Mouse (Mus musculus) heart, embryonic 14.5 days (tissue): ENCODE data around the gene Ecd. TPM values are rescaled to one million over a fixed set of nuclear protein-coding genes. Genes with fewer than 3 reads are reported as not detected.
A peak's percentile ranks its signal among the peaks of the same experiment; 100 is the strongest.
"Not testable (repeated sequence)": the region's sequence is repeated elsewhere in the genome, so short reads cannot be mapped to it uniquely, and the experiment has no call there.

ENCODE experiments used
- ATAC-seq: fragments of 200-750 bp; cut with Nextera tagmentation; 2 replicates; pipeline ENCODE4 v1.8.0; 2017; ENCODE audit warnings: low read depth, moderate TSS enrichment; ENCODE audit not compliant: insufficient number of reproducible peaks, insufficient read depth, low FRiP score
- H3K27ac ChIP-seq, 2 experiments: fragments of 200-500 bp in 1 of 2; fragments of 300-500 bp in 1 of 2; sonication (generic) in 1 of 2; replicated peaks in 1 of 2; 2 replicates each; pipeline ENCODE4 v1.5.1; 2012 to 2014; ENCODE audit warnings: low read depth in 2 of 2, low read length in 2 of 2, control low read depth in 1 of 2, mild to moderate bottlenecking in 1 of 2, mixed read lengths in 1 of 2; ENCODE audit not compliant: control insufficient read depth in 1 of 2, insufficient read depth in 1 of 2
- H3K27me3 ChIP-seq: fragments of 300-500 bp; sonication (generic); 2 replicates; pipeline ENCODE4 v1.6.1; 2014; ENCODE audit warnings: mild to moderate bottlenecking, low read length, control low read depth; ENCODE audit not compliant: control insufficient read depth, insufficient read depth
- H3K36me3 ChIP-seq: fragments of 300-500 bp; sonication (generic); 2 replicates; pipeline ENCODE4 v1.6.1; 2014; ENCODE audit warnings: mild to moderate bottlenecking, control low read depth, low read length, mixed read lengths; ENCODE audit not compliant: control insufficient read depth, insufficient read depth
- H3K4me1 ChIP-seq, 2 experiments: fragments of 200-500 bp in 1 of 2; fragments of 300-500 bp in 1 of 2; sonication (generic) in 1 of 2; 2 replicates each; pipeline ENCODE4 v1.6.1; 2012 to 2014; ENCODE audit warnings: low read length in 2 of 2, control low read depth in 1 of 2, mixed read lengths in 1 of 2; ENCODE audit not compliant: control insufficient read depth in 2 of 2, insufficient read depth in 2 of 2
- H3K4me2 ChIP-seq: fragments of 300-500 bp; sonication (generic); 2 replicates; pipeline ENCODE4 v1.6.1; 2014; ENCODE audit warnings: mild to moderate bottlenecking, low read length
- H3K4me3 ChIP-seq, 2 experiments: fragments of 200-500 bp in 1 of 2; fragments of 300-500 bp in 1 of 2; sonication (generic) in 1 of 2; 2 replicates each; pipeline ENCODE4 v1.5.1; 2012 to 2014; ENCODE audit warnings: low read length in 2 of 2, mild to moderate bottlenecking in 2 of 2, control low read depth in 1 of 2, low read depth in 1 of 2, moderate library complexity in 1 of 2; ENCODE audit not compliant: control insufficient read depth in 1 of 2, insufficient read depth in 1 of 2
- H3K9ac ChIP-seq: fragments of 300-500 bp; sonication (generic); 2 replicates; pipeline ENCODE4 v1.6.1; 2014; ENCODE audit warnings: mild to moderate bottlenecking, low read length
- H3K9me3 ChIP-seq: fragments of 300-500 bp; sonication (generic); 2 replicates; pipeline ENCODE4 v1.6.1; 2016; ENCODE audit warnings: low read length, control low read depth; ENCODE audit not compliant: control insufficient read depth
- WGBS: fragments of 180-500 bp; shearing (Covaris S2); extraction: QIAGEN DNeasy Blood & Tissue Kit; methylation state at CpG from one replicate; pipeline ENCODE4 v1.1.7; 2014; 5-methylcytosine and 5-hydroxymethylcytosine counted together
- polyA plus RNA-seq: library from polyadenylated mRNA; unstranded; fragments of >200 nt; fragmentation: Nextera tagmentation; extraction: Ambion mirVana; gene quantifications from 2 replicates; pipeline ENCODE4 v1.2.1, GENCODE M21; 2014

The Ecd gene
- polyA plus RNA-seq, 1 experiment from 2014 or later = 36.4 TPM

DNA sequence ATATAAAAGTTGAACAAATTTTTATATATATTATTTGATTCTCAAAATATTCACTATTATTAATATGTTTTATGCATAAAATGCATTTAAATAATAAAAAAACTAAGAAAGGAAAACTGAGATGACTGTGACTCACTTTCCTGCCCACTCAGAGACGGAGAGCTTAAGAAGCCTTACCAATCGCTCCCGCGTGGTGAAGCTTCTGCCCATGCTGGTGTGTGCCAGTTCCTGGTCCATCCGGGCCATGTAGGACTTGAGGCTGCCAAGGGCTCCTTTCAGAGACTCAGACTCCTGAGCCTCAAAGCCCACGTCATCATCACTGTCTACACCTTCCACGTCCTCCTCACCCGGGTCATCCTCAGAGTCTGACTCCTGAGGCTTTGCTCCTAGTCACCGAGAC is 23.7 kb downstream of the Ecd start:
- Histone ChIP-seq H3K4me1 (no peaks in the 10 kb centered on the region), H3K4me2 (no peak overlapping the region), H3K36me3 (peaks cover 76% of the 10 kb centered on the region), H3K27me3 (no peaks in the 10 kb centered on the region), H3K4me3 (no peak overlapping the region), H3K9ac (no peak overlapping the region), H3K27ac (no peak overlapping the region), H3K9me3 (no peaks in the 10 kb centered on the region)
- ATAC-seq = no peak
- WGBS = 93% methylated on average over 9 of the region's 9 CpGs

DNA sequence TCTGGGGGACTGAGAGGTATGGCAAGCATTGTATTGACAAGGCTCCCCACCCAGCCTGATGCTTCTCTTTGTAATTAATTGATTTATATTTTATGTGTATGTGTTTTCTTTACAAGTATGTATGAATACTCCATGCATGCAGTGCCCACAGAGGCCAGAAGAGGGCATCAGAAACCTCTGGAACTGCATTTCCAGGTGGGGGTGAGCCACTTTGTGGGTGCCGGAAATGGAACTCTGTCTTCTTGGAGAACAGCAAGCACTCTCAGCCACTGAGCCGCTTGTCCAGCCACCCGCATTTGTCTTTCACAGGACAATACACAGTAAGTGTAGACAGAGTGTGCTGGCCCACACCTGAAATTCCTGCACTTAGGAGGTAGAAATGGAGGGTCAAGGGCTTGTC is 28.5 kb downstream of the Ecd start:
- no peaks in the 10 kb centered on the region for H3K4me1 ChIP-seq
- 75% methylated on average over 3 of the region's 3 CpGs for WGBS
- H3K36me3 ChIP-seq = peaks cover 62% of the 10 kb centered on the region
- no peaks in the 10 kb centered on the region for H3K9me3 ChIP-seq
- no peak for ATAC-seq
- no peak overlapping the region for H3K4me3 ChIP-seq
- no peaks in the 10 kb centered on the region for H3K27me3 ChIP-seq
- H3K9ac ChIP-seq = no peak overlapping the region
- H3K27ac ChIP-seq = no peak overlapping the region
- H3K4me2 ChIP-seq = no peak overlapping the region

DNA sequence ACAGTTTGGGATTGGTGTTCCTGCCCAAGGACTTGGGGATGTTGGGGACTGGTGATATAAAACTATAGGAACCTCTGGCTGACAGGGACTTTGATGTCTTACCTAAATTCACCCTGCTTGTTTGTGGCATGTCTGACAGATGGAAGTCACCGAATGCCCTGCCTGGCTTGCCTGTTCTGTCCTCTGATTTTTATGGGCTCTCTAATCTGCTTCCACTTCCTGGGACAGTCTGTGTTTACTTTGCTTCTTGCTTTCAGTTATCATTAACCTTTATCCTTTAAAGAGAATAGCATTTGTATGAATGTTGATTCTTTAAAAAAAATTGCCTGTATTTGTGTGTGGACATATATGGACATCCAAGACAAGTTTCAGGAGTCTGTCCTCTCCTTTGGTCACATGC is 32.8 kb downstream of the Ecd start:
- Histone ChIP-seq H3K36me3 (peaks cover 65% of the 10 kb centered on the region), H3K4me2 (no peak overlapping the region), H3K27ac (no peak overlapping the region), H3K4me1 (no peaks in the 10 kb centered on the region), H3K9ac (no peak overlapping the region), H3K4me3 (no peak overlapping the region), H3K9me3 (no peaks in the 10 kb centered on the region), H3K27me3 (no peaks in the 10 kb centered on the region)
- 90% methylated on average over 1 of the region's 1 CpGs for WGBS
- no peak for ATAC-seq

DNA sequence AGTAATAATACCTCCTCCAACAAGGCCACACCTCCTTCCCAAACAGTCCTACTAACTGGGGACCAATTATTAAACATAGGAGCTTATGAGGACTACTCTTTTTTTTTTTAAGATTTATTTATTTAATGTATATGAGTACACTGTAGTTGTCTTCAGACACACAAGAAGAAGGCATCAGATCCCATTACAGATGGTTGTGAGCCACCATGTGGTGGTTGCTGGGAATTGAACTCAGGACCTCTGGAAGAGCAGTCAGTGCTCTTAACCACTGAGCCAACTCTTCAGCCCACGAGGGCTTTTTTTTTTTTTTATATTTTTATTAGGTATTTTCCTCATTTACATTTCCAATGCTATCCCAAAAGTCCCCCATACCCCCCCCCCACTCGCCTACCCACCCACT is 42.8 kb downstream of the Ecd start:
- H3K9ac ChIP-seq, H3K4me3 ChIP-seq, H3K27ac ChIP-seq, H3K4me1 ChIP-seq, ATAC-seq, H3K27me3 ChIP-seq, H3K4me2 ChIP-seq, H3K9me3 ChIP-seq: not testable (repeated sequence)
- H3K36me3 ChIP-seq = peaks cover 39% of the 10 kb centered on the region
- WGBS = 65% methylated on average over 2 of the region's 2 CpGs

GRCm38 (mm10) chr14:20298131-20298530 is 49.8 kb downstream of the Ecd start:
- Histone ChIP-seq H3K27me3 (no peaks in the 10 kb centered on the region), H3K4me3 (no peak overlapping the region), H3K4me1 (no peaks in the 10 kb centered on the region), H3K9ac (no peak overlapping the region), H3K4me2 (no peak overlapping the region), H3K9me3 (no peaks in the 10 kb centered on the region), H3K36me3 (no peaks in the 10 kb centered on the region), H3K27ac (no peak overlapping the region)
- no peak for ATAC-seq
- 77% methylated on average over 3 of the region's 3 CpGs for WGBS

GRCm38 (mm10) chr14:20297616-20298015 is 50.3 kb downstream of the Ecd start:
- no peak overlapping the region for H3K27ac ChIP-seq
- H3K9ac ChIP-seq = no peak overlapping the region
- no peak overlapping the region for H3K4me3 ChIP-seq
- H3K9me3 ChIP-seq = no peaks in the 10 kb centered on the region
- no peaks in the 10 kb centered on the region for H3K36me3 ChIP-seq
- H3K4me2 ChIP-seq = no peak overlapping the region
- no peaks in the 10 kb centered on the region for H3K4me1 ChIP-seq
- WGBS = 84% methylated on average over 3 of the region's 3 CpGs
- H3K27me3 ChIP-seq = no peaks in the 10 kb centered on the region
- no peak for ATAC-seq

DNA sequence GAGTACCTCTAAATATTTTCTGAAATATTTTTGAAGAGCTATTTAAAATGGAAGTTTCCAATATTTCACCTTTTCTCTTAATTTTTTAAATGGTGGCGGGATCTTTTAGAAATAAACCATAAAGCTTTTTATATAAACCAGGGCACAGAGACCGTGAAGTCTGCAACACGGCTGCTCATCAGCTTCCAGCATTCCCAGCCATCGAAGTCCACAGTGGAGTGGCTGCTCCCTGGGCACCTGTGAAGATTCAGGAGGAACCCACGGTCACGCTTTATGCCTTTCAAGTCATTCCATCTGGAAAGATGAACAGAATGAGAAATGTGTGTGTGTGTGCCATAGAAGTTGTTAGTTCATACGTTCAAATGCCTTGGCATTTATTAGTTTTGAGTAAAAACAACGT is 53.0 kb downstream of the Ecd start:
- Histone ChIP-seq H3K36me3 (no peaks in the 10 kb centered on the region), H3K4me3 (peak overlapping the region; percentile 52 to 68), H3K27ac (no peak overlapping the region), H3K4me1 (no peaks in the 10 kb centered on the region), H3K9ac (peak overlapping the region; percentile 70), H3K9me3 (no peaks in the 10 kb centered on the region), H3K27me3 (no peaks in the 10 kb centered on the region), H3K4me2 (peak overlapping the region; percentile 62)
- WGBS = 43% methylated on average over 8 of the region's 8 CpGs
- no peak for ATAC-seq

DNA sequence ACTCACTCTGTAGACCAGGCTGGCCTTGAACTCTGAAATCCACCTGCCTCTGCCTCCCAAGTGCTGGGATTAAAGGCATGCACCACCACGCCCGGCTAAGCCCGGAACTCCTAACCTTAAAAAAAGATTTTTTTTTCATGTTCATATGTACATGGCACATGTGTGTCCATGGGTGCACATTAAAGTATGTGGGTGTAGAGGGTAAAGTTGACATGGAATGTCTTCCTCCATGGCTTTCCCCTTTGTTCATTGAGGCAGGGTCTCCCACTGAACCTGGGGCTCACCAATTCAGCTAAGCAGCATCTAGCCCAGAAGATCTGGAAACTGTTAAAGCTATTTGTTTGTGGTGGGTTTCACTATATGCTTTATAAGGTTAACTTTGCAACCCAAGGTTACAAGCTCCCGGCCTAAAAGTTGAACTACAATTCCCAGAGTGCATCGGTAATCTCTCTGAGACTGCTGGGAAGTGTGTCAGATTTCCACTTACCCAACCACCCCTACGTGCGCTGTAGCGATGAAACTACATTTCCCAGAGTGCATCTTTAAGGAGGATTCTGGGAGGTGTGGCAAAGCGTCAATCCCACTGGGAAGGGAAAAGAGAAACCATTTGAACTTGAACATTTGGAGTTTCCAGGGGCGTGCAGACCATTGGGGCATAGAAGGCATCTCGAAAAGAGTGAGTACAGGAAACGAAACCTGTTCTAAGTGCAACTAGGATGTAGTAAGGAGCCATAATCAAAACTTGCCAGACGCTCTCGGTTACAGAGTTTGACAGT is 53.6 kb downstream of the Ecd start, which contains the start of gene Nudt13:
Gene Nudt13 (plus strand): TSS at position 581 of the 776 bp plus-strand sequence.
- no peaks in the 10 kb centered on the region for H3K9me3 ChIP-seq
- ATAC-seq = peak; percentile 92
- no peaks in the 10 kb centered on the region for H3K27me3 ChIP-seq
- H3K9ac ChIP-seq = peak within 1 kb of the TSS; percentile 70
- H3K36me3 ChIP-seq = no peaks in the 10 kb centered on the region
- no peaks in the 10 kb centered on the region for H3K4me1 ChIP-seq
- WGBS = 23% methylated on average over 14 of the region's 14 CpGs
- H3K27ac ChIP-seq = peak within 1 kb of the TSS in 1 of 2 experiments; percentile 45; a peak in 1 of 4 replicates
- H3K4me3 ChIP-seq = peak within 1 kb of the TSS; percentile 52 to 68
- H3K4me2 ChIP-seq = peak within 1 kb of the TSS; percentile 62
